Mouse (Mus musculus): ENCODE results near the gene Mpeg1. TPM values are rescaled to one million over a fixed set of nuclear protein-coding genes. Genes with fewer than 3 reads are reported as not detected.
A peak's percentile ranks its signal among the peaks of the same experiment; 100 is the strongest.

Mpeg1 gene
- polyA plus RNA-seq, 1 experiment from 2014 or later = 0.54 TPM

DNA sequence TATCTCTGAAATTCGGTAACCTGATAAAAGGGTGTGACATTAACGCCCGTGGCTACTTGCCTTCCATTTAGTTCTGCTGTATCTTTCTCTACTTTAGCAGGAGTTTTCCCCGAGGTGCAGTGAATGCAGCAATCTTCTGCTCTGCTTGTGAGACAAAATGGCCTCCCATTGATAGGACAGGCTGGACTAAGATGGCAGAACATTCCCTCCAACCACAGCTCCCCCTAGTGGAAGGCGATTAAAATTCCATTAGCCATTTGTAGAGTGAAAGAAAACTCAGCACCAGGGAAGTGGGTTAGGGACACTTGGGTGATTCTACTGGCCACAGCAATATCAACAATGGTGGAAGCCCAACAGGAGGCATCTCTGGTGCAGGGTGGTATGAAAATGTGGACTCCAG, 6.9 kb downstream of the Mpeg1 start:
- peaks cover 3% of the 10 kb centered on the region; the same call in 1 of the 2 replicates for H3K36me3 ChIP-seq
- no peak overlapping the region for H3K9ac ChIP-seq
- H3K4me1 ChIP-seq = peaks cover 4% of the 10 kb centered on the region; the same call in 1 of the 2 replicates
- H3K27me3 ChIP-seq = no peaks in the 10 kb centered on the region
- H3K9me3 ChIP-seq = no peaks in the 10 kb centered on the region
- H3K4me2 ChIP-seq = no peak overlapping the region
- WGBS = 86% methylated on average over 5 of the region's 5 CpGs
- H3K4me3 ChIP-seq = no peak overlapping the region
- H3K27ac ChIP-seq = no peak overlapping the region
- no peak for ATAC-seq (ENCODE audit: insufficient number of reproducible peaks, low FRiP score, low TSS enrichment, low read depth)

DNA sequence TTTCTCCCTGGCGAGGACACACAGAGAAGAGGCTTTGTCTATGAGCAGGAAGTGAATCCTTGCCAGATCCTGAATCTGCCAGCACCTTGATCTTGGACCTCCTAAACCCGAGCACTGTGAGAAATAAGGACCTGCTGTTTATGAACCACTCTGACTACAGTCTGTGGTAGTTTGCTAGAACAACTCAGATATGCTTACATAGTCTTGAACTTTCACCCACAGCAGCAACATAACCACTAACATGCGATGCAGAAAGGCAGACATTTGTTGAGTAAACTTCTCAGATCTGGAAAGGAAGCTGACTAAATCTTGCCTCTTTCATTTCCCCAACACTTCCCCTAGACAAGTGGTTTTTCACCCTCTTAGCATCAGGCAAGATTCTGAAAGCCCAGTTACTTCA, 11.3 kb downstream of the Mpeg1 start:
- H3K9me3 ChIP-seq = no peaks in the 10 kb centered on the region
- no peaks in the 10 kb centered on the region for H3K27me3 ChIP-seq
- H3K4me3 ChIP-seq = no peak overlapping the region
- no peak for ATAC-seq (ENCODE audit: insufficient number of reproducible peaks, low FRiP score, low TSS enrichment, low read depth)
- H3K27ac ChIP-seq = no peak overlapping the region
- H3K9ac ChIP-seq = no peak overlapping the region
- H3K4me2 ChIP-seq = no peak overlapping the region
- 54% methylated on average over 3 of the region's 3 CpGs for WGBS
- H3K4me1 ChIP-seq = peaks cover 27% of the 10 kb centered on the region
- H3K36me3 ChIP-seq = peaks cover 3% of the 10 kb centered on the region; the same call in 1 of the 2 replicates

DNA sequence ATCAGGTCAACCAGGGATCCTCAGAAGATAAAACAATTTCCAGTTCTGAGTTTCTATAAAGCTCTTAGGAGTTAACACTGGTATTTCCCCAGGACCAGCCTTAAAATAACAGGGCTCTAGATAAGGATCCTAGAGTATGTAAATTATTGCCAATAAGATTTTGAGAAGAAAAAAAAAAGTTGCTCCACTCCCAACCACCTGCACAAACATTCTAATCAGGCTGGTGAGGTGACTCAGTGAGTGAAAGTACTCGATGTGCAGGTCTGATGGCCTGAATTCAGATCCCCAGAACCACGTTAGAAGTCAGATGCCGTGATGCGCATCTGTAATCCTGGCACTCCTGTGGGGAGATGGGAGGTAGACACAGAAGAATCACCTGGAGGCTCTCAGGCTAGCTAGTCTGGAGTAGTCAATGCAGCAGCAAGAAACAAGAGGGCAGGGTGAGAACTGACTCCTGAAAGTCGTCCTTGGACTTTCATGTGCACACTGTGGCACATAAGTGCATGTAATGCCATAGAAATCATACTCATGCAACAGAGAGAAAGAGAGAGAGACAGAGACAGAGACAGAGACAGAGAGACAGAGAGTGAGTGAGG, 11.9 kb downstream of the Mpeg1 start:
- 73% methylated on average over 5 of the region's 5 CpGs for WGBS
- no peak overlapping the region for H3K9ac ChIP-seq

DNA sequence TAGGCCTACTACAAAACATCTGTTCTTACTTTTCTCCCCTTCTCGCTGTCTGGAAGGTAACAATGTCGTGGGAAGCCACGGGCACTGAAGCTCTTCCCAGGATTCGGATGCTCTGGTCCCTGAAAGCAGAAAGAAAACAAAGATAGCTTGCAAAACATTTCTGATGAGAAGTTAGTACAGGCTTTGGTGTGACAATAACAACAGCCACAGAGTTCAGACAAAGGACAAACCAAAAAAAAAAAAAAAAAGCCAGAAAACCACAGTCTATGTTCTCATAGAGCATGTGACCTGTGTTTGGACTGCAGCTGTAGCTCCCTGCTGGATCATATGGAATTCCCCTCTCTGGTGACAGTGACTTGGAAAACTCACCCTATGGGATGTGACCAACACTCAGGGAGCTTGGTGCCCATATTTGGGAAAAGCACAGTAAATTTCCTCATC, 12.6 kb downstream of the Mpeg1 start:
- Histone ChIP-seq H3K9ac (no peak overlapping the region), H3K9me3 (no peaks in the 10 kb centered on the region), H3K4me2 (no peak overlapping the region), H3K36me3 (peaks cover 3% of the 10 kb centered on the region; the same call in 1 of the 2 replicates), H3K27me3 (no peaks in the 10 kb centered on the region), H3K27ac (peak overlapping the region; percentile 6), H3K4me1 (peaks cover 28% of the 10 kb centered on the region), H3K4me3 (no peak overlapping the region)
- WGBS = 41% methylated on average over 4 of the region's 4 CpGs
- ATAC-seq (ENCODE audit: insufficient number of reproducible peaks, low FRiP score, low TSS enrichment, low read depth) = no peak

More for the DNA sequence above, 11.9 kb downstream of the Mpeg1 start:
- H3K4me3 ChIP-seq = no peak overlapping the region
- no peak for ATAC-seq (ENCODE audit: insufficient number of reproducible peaks, low FRiP score, low TSS enrichment, low read depth)
- no peak overlapping the region for H3K27ac ChIP-seq
- H3K4me1 ChIP-seq = peaks cover 28% of the 10 kb centered on the region
- no peak overlapping the region for H3K4me2 ChIP-seq
- H3K9me3 ChIP-seq = no peaks in the 10 kb centered on the region
- no peaks in the 10 kb centered on the region for H3K27me3 ChIP-seq
- peaks cover 3% of the 10 kb centered on the region; the same call in 1 of the 2 replicates for H3K36me3 ChIP-seq

DNA sequence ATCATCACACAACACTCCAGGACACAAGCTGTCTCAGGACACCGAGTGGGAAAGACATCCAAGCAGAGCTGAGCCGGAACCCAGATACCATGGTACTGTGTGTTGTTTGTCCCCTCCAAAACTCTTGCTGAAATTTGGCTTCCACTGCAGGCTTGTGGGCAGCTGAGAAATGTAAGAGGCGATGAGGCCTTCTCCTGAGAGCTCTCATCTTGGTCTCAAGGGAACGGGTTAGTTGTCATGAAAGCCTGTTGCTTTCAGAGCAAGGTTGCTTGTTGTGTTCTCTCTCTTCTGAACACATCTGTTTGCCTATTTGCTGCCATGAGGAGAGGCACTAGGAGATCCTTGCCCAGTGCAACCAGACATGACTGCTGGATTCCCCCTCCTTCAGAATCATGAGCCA, 13.4 kb downstream of the Mpeg1 start:
- ATAC-seq (ENCODE audit: insufficient number of reproducible peaks, low FRiP score, low TSS enrichment, low read depth) = no peak
- Histone ChIP-seq H3K4me1 (peaks cover 28% of the 10 kb centered on the region), H3K4me2 (no peak overlapping the region), H3K9me3 (no peaks in the 10 kb centered on the region), H3K36me3 (no peaks in the 10 kb centered on the region; the same call in 1 of the 2 replicates), H3K9ac (no peak overlapping the region), H3K4me3 (no peak overlapping the region), H3K27ac (0 out of 2 replicates have a peak overlapping the region, but pooled peaks have one; percentile 33), H3K27me3 (no peaks in the 10 kb centered on the region)
- WGBS = 88% methylated on average over 4 of the region's 4 CpGs

DNA sequence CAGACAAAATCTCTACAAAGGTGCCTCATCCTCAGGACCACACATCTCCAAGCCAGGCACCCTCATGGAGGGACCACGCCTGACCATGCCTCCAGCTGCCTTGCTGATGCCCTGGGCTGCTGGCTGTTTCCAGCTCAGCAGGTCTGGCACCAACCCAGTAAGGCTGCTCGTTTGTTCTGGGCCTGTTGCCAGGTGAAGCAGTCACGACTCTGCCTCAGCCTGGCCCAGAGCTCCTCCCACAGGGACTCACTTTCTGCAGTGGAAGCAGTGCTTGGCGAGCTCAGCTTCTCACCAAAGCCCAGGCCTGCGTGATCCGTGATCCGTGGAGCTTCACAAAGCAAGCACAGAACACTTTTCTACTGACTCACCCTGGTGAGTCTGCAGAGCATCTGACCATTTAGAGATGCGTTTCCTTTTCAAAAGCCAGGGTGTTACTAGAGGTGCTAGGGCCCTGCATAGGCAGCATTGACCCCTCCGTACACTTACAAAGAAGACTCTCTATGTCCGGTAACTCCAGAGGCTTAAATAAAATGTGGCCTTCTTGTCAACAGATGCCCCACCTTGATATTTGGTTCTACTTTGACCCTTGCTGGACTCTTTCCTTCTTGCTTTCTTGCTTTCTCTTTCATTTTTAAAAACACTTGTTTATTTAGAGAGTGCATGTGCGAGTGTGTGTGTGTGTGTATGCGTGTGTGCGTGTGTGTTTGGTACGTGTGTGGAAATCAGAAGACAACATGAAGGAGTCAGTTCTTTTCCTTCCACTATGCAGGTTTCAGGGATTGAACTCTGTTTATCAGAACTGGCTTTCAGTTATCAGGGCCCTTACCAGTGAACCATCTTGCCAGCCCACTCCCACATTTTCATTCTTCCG, 15.0 kb downstream of the Mpeg1 start:
- peaks cover 1% of the 10 kb centered on the region; the same call in 1 of the 2 replicates for H3K36me3 ChIP-seq
- WGBS = 45% methylated on average over 15 of the region's 15 CpGs
- no peak overlapping the region for H3K4me2 ChIP-seq
- no peak overlapping the region for H3K9ac ChIP-seq
- no peak overlapping the region for H3K4me3 ChIP-seq
- no peaks in the 10 kb centered on the region for H3K9me3 ChIP-seq
- no peaks in the 10 kb centered on the region for H3K27me3 ChIP-seq
- ATAC-seq (ENCODE audit: insufficient number of reproducible peaks, low FRiP score, low TSS enrichment, low read depth) = peak; percentile 86
- H3K27ac ChIP-seq = peak overlapping the region; percentile 79
- H3K4me1 ChIP-seq = peaks cover 28% of the 10 kb centered on the region

DNA sequence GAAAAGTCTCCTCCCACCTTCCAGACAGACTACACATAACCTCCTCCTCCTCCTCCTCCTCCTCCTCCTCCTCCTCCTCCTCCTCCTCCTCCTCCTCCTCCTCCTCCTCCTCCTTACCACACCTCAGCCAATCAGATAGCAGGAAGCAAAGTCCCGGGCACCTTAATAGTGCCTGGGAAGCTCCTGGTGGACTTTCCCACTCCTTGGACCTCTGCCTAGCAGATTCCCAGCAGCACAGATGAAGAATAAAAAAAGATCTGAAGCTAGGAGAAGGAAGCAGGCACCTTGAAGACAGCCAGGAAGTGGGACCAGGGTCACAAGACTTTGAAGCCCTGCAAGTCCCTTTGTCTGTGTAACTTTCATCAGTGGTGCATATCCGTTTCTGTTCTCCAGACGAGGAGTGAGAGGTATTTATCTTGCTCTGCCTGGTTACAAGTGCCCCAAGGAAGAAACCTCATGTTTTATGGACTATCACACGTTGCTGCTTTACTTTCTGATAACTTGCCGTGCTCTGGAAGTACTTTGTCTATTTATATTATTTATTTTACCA, 16.2 kb downstream of the Mpeg1 start:
- 34% methylated on average over 5 of the region's 5 CpGs for WGBS
- Histone ChIP-seq H3K9me3 (no peaks in the 10 kb centered on the region), H3K27me3 (no peaks in the 10 kb centered on the region), H3K27ac (no peak overlapping the region), H3K4me3 (no peak overlapping the region), H3K36me3 (peaks cover 4% of the 10 kb centered on the region; the same call in 1 of the 2 replicates), H3K9ac (no peak overlapping the region), H3K4me2 (no peak overlapping the region), H3K4me1 (peaks cover 28% of the 10 kb centered on the region)
- no peak for ATAC-seq (ENCODE audit: insufficient number of reproducible peaks, low FRiP score, low TSS enrichment, low read depth)

DNA sequence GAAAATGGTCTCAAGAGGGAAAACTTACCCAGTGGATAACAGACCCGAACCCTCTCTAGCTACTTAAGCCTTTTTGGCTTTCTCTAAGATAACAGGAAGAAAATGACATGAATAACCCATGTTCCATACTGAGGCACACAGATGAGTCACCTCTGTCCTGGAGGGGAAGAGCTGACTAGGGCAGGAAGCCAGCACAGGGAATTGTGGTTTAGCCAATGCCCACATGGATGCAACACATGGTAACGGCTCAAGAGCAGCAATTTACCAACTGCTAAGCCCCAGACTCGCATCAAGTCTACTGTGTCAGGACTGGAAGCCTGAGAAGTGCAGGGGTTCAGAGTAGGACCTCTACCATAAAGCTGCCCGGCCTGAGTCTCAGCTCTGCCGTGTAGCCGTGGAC, 17.8 kb downstream of the Mpeg1 start:
- Histone ChIP-seq H3K27me3 (no peaks in the 10 kb centered on the region), H3K9ac (no peak overlapping the region), H3K4me3 (no peak overlapping the region), H3K27ac (no peak overlapping the region), H3K4me1 (peaks cover 21% of the 10 kb centered on the region), H3K9me3 (no peaks in the 10 kb centered on the region), H3K36me3 (peaks cover 4% of the 10 kb centered on the region; the same call in 1 of the 2 replicates), H3K4me2 (no peak overlapping the region)
- WGBS = 74% methylated on average over 6 of the region's 6 CpGs
- no peak for ATAC-seq (ENCODE audit: insufficient number of reproducible peaks, low FRiP score, low TSS enrichment, low read depth)

DNA sequence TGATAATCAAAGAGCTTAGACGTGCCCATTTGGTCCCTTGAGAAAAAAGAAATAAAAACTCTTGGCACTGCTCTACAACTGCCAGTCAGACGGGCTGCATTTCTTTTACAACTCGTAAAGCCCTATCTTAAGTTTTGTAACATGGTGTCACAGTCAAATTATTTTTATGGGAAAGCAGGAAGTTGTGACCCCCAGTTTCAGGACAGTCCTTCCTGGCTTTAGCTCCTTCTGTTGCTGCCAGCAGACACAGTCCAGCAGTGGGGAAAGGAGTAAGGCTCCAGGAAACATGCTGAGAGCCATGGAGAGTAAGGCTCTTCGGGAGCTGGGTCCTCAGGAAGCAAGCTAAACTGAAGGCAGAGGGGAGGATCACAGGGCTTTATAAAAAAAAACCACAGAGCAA, 23.2 kb downstream of the Mpeg1 start:
- Histone ChIP-seq H3K36me3 (peaks cover 4% of the 10 kb centered on the region; the same call in 1 of the 2 replicates), H3K27me3 (no peaks in the 10 kb centered on the region), H3K4me2 (no peak overlapping the region), H3K9ac (no peak overlapping the region), H3K27ac (no peak overlapping the region), H3K4me1 (0 out of 2 replicates have a peak, but pooled peaks cover 8% of the 10 kb centered on the region), H3K9me3 (no peaks in the 10 kb centered on the region), H3K4me3 (no peak overlapping the region)
- ATAC-seq (ENCODE audit: insufficient number of reproducible peaks, low FRiP score, low TSS enrichment, low read depth) = no peak
- 31% methylated on average over 4 of the region's 4 CpGs for WGBS

DNA sequence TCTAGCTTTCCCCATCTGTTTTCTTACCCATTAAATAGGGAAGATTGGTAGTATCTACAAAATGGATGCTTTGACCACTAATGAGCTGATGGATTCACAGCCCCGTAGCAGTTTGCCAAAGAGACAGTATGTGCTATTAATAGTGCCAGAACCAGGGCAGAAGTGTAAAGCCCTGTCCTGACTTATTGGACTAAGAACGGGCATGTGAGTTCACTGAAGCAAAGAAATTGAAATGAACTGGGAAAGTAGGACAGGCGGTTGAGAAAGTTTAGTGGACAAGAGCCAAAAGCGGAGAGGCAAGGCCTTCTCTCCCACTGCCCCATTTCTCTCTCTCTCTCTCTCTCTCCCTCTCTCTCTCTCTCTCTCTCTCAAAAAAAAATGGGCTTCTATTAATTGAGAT, 23.6 kb downstream of the Mpeg1 start:
- H3K4me3 ChIP-seq = no peak overlapping the region
- WGBS = 60% methylated on average over 4 of the region's 4 CpGs
- H3K36me3 ChIP-seq = peaks cover 4% of the 10 kb centered on the region; the same call in 1 of the 2 replicates
- H3K9ac ChIP-seq = no peak overlapping the region
- no peaks in the 10 kb centered on the region for H3K27me3 ChIP-seq
- no peaks in the 10 kb centered on the region for H3K9me3 ChIP-seq
- H3K4me2 ChIP-seq = no peak overlapping the region
- no peak for ATAC-seq (ENCODE audit: insufficient number of reproducible peaks, low FRiP score, low TSS enrichment, low read depth)
- H3K27ac ChIP-seq = no peak overlapping the region
- H3K4me1 ChIP-seq = peaks cover 11% of the 10 kb centered on the region; the same call in 1 of the 2 replicates

DNA sequence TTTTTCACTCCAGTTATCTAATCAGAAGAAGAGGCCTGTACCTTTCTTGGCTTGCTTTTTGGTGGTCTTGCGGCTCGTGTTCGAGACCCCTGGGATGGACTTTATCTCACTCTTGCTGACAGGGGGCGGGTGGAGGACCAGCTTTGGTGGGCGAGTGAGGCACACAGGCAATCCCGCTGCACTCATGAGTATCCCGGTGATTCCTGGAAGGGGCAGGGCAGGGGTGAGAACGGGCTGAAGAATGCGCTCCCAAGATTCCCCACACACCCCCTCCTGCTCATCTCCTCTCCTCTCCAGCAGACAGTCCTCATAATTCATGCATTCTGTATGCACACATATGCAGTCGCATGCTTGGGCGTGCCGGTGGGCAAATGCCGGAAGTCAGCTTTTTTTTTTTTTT, 24.6 kb downstream of the Mpeg1 start:
- H3K9me3 ChIP-seq = no peaks in the 10 kb centered on the region
- ATAC-seq (ENCODE audit: insufficient number of reproducible peaks, low FRiP score, low TSS enrichment, low read depth) = no peak
- 72% methylated on average over 13 of the region's 13 CpGs for whole genome bisulfite sequencing
- no peak overlapping the region for H3K4me2 ChIP-seq
- no peak overlapping the region for H3K9ac ChIP-seq
- no peaks in the 10 kb centered on the region for H3K27me3 ChIP-seq
- peaks cover 11% of the 10 kb centered on the region; the same call in 1 of the 2 replicates for H3K4me1 ChIP-seq
- H3K4me3 ChIP-seq = no peak overlapping the region
- H3K36me3 ChIP-seq = peaks cover 4% of the 10 kb centered on the region
- H3K27ac ChIP-seq = no peak overlapping the region

DNA sequence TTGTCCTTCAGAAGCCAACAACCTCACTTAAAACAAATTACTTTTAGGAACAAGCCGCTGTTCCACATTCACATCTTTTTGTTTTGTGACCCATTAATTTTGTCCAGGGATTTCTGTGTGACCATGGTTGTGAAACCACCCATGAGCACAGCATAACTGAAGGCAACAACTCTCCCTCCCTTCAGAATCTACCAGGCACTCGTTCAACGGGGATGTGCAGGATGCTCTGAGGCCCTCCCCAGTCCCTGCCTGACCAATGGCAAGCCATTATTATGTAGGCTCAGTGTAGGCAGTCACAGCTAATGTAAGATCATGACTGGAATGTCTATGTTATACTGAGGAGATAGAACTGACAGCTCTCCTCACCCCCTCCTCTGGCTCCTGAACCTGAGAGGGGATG, 25.1 kb downstream of the Mpeg1 start:
- no peak overlapping the region for H3K4me2 ChIP-seq
- H3K4me3 ChIP-seq = no peak overlapping the region
- no peak overlapping the region for H3K27ac ChIP-seq
- H3K36me3 ChIP-seq = peaks cover 6% of the 10 kb centered on the region
- H3K4me1 ChIP-seq = peaks cover 11% of the 10 kb centered on the region; the same call in 1 of the 2 replicates
- H3K9ac ChIP-seq = no peak overlapping the region
- H3K9me3 ChIP-seq = no peaks in the 10 kb centered on the region
- 66% methylated on average over 3 of the region's 3 CpGs for WGBS
- no peak for ATAC-seq (ENCODE audit: insufficient number of reproducible peaks, low FRiP score, low TSS enrichment, low read depth)
- H3K27me3 ChIP-seq = no peaks in the 10 kb centered on the region
